Mouse (Mus musculus) hindbrain, postnatal 0 days (tissue): Measurements from ENCODE around the gene A530016L24Rik. TPM values are rescaled to one million over a fixed set of nuclear protein-coding genes. Genes with fewer than 3 reads are reported as not detected.

Experiments
- ATAC-seq: fragments of 200-750 bp; cut with Nextera tagmentation; 2 replicates; pipeline ENCODE4 v1.8.0; 2017; ENCODE audit warnings: mild to moderate bottlenecking, moderate TSS enrichment, moderate library complexity
- DNase-seq: peaks from one replicate; pipeline ENCODE4 v3.0.0-alpha.2; 2015; ENCODE audit warnings: low spot score
- H3K27ac ChIP-seq: fragments of 300-500 bp; sonication (generic); 2 replicates; pipeline ENCODE4 v1.5.1; 2014; ENCODE audit warnings: mild to moderate bottlenecking
- H3K27me3 ChIP-seq: fragments of 300-500 bp; sonication (generic); 2 replicates; pipeline ENCODE4 v1.6.1; 2014; ENCODE audit warnings: low read length, mixed read lengths; ENCODE audit not compliant: insufficient read depth
- H3K36me3 ChIP-seq: fragments of 300-500 bp; sonication (generic); 2 replicates; pipeline ENCODE4 v1.6.1; 2014; ENCODE audit warnings: low read length, mixed read lengths; ENCODE audit not compliant: insufficient read depth
- H3K4me1 ChIP-seq: fragments of 300-500 bp; sonication (generic); 2 replicates; pipeline ENCODE4 v1.6.1; 2014; ENCODE audit warnings: antibody characterized with exemption, low read length, mixed read lengths; ENCODE audit not compliant: insufficient read depth
- H3K4me2 ChIP-seq: fragments of 300-500 bp; sonication (generic); 2 replicates; pipeline ENCODE4 v1.6.1; 2014; ENCODE audit warnings: low read depth, mild to moderate bottlenecking, low read length, moderate library complexity, mixed read lengths
- H3K4me3 ChIP-seq: fragments of 300-500 bp; sonication (generic); 2 replicates; pipeline ENCODE4 v1.5.1; 2014; ENCODE audit warnings: low read length
- H3K9ac ChIP-seq: fragments of 300-500 bp; sonication (generic); replicated peaks from 2 replicates; pipeline ENCODE4 v1.6.1; 2014; ENCODE audit warnings: mild to moderate bottlenecking, low read length, moderate library complexity, mixed read lengths
- H3K9me3 ChIP-seq: fragments of 300-500 bp; sonication (generic); 2 replicates; pipeline ENCODE4 v1.6.1; 2016; ENCODE audit warnings: low read length, mixed read lengths
- CTCF ChIP-seq: IDR thresholded peaks from 2 replicates; pipeline ENCODE4 v1.5.1; 2016; ENCODE audit warnings: antibody characterized with exemption, control low read depth, low read depth
- WGBS: fragments of 180-500 bp; shearing (Covaris S2); extraction: QIAGEN DNeasy Blood & Tissue Kit; methylation state at CpG from one replicate; pipeline ENCODE4 v1.1.7; 2014; 5-methylcytosine and 5-hydroxymethylcytosine counted together
- polyA plus RNA-seq: library from polyadenylated mRNA; unstranded; fragments of >200 nt; fragmentation: Nextera tagmentation; extraction: Ambion mirVana; gene quantifications from 2 replicates; pipeline ENCODE4 v1.2.1, GENCODE M21; 2015
- total RNA-seq: library from RNA; depleted of rRNA; stranded (reverse); fragments of >200 nt; gene quantifications from 2 replicates; pipeline ENCODE4 v1.2.3, GENCODE M21; 2014

The A530016L24Rik gene
- total and polyA plus RNA-seq, 2 experiments from 2014 or later = 0.11 TPM; not detected in 1

- 86% methylated on average over 8 of the region's 8 CpGs for whole genome bisulfite sequencing
- no peaks in the 10 kb centered on the region for H3K4me1 ChIP-seq
- TF ChIP-seq CTCF = peak; percentile 20; the same call in 1 of the 2 replicates
- H3K27ac ChIP-seq = no peak overlapping the region
- H3K27me3 ChIP-seq = no peaks in the 10 kb centered on the region
- H3K36me3 ChIP-seq = no peaks in the 10 kb centered on the region
- no peak for DNase-seq
- no peak overlapping the region for H3K4me3 ChIP-seq
- no peak overlapping the region for H3K4me2 ChIP-seq
- no peak for ATAC-seq
- no peak overlapping the region for H3K9ac ChIP-seq
- no peaks in the 10 kb centered on the region for H3K9me3 ChIP-seq
These were observed 8.5 kb downstream of the A530016L24Rik start for GRCm38 (mm10) chr12:112497731-112498130.

GRCm38 (mm10) chr12:112498683-112499082 is 9.4 kb downstream of the A530016L24Rik start:
- no peak overlapping the region for H3K27ac ChIP-seq
- H3K9ac ChIP-seq = no peak overlapping the region
- no peaks in the 10 kb centered on the region for H3K36me3 ChIP-seq
- DNase-seq (no peak), ATAC-seq (no peak)
- H3K27me3 ChIP-seq = no peaks in the 10 kb centered on the region
- H3K4me1 ChIP-seq = no peaks in the 10 kb centered on the region
- TF ChIP-seq CTCF = peak; percentile 50
- no peak overlapping the region for H3K4me2 ChIP-seq
- H3K9me3 ChIP-seq = no peaks in the 10 kb centered on the region
- H3K4me3 ChIP-seq = no peak overlapping the region
- 40% methylated on average over 11 of the region's 11 CpGs for WGBS

- no peak for TF ChIP-seq CTCF
- H3K27ac ChIP-seq = no peak overlapping the region
- H3K36me3 ChIP-seq = no peaks in the 10 kb centered on the region
- H3K4me1 ChIP-seq = peaks cover 16% of the 10 kb centered on the region
- 38% methylated on average over 19 of the region's 19 CpGs for WGBS
- ATAC-seq (no peak), DNase-seq (no peak)
- no peaks in the 10 kb centered on the region for H3K9me3 ChIP-seq
- H3K4me3 ChIP-seq = no peak overlapping the region
- no peak overlapping the region for H3K9ac ChIP-seq
- H3K27me3 ChIP-seq = no peaks in the 10 kb centered on the region
- H3K4me2 ChIP-seq = no peak overlapping the region
These were observed 13.9 kb downstream of the A530016L24Rik start for GRCm38 (mm10) chr12:112503003-112503771.

GRCm38 (mm10) chr12:112506267-112506666 is 17.0 kb downstream of the A530016L24Rik start:
- no peak for TF ChIP-seq CTCF
- Histone ChIP-seq H3K4me3 (no peak overlapping the region), H3K27ac (no peak overlapping the region), H3K9ac (no peak overlapping the region), H3K36me3 (no peaks in the 10 kb centered on the region), H3K4me2 (no peak overlapping the region), H3K27me3 (no peaks in the 10 kb centered on the region), H3K9me3 (no peaks in the 10 kb centered on the region), H3K4me1 (peaks cover 28% of the 10 kb centered on the region)
- ATAC-seq (no peak), DNase-seq (no peak)
- WGBS = 80% methylated on average over 6 of the region's 6 CpGs

GRCm38 (mm10) chr12:112507264-112507663 is 18.0 kb downstream of the A530016L24Rik start:
- Histone ChIP-seq H3K4me3 (no peak overlapping the region), H3K9me3 (no peaks in the 10 kb centered on the region), H3K27me3 (no peaks in the 10 kb centered on the region), H3K4me2 (peak overlapping the region; percentile 13; the same call in 1 of the 2 replicates), H3K9ac (no peak overlapping the region), H3K27ac (peak overlapping the region; percentile 55), H3K4me1 (peaks cover 35% of the 10 kb centered on the region), H3K36me3 (no peaks in the 10 kb centered on the region)
- peak; percentile 74 for DNase-seq
- ATAC-seq = peak; percentile 37
- TF ChIP-seq CTCF = no peak
- WGBS = 25% methylated on average over 4 of the region's 4 CpGs

- H3K36me3 ChIP-seq = no peaks in the 10 kb centered on the region
- no peaks in the 10 kb centered on the region for H3K27me3 ChIP-seq
- ATAC-seq (no peak), DNase-seq (no peak)
- no peak for TF ChIP-seq CTCF
- H3K9ac ChIP-seq = no peak overlapping the region
- no peaks in the 10 kb centered on the region for H3K9me3 ChIP-seq
- H3K4me1 ChIP-seq = peaks cover 35% of the 10 kb centered on the region
- peak overlapping the region; percentile 55; the same call in 1 of the 2 replicates for H3K27ac ChIP-seq
- WGBS = 62% methylated on average over 3 of the region's 3 CpGs
- H3K4me2 ChIP-seq = no peak overlapping the region
- H3K4me3 ChIP-seq = no peak overlapping the region
These were observed 18.7 kb downstream of the A530016L24Rik start for GRCm38 (mm10) chr12:112507984-112508383.

GRCm38 (mm10) chr12:112510365-112510732 is 21.1 kb downstream of the A530016L24Rik start:
- Histone ChIP-seq H3K27me3 (no peaks in the 10 kb centered on the region), H3K27ac (peak overlapping the region; percentile 84), H3K9ac (peak overlapping the region; percentile 56), H3K4me2 (peak overlapping the region; percentile 64), H3K4me3 (peak overlapping the region; percentile 41), H3K4me1 (peaks cover 35% of the 10 kb centered on the region), H3K36me3 (no peaks in the 10 kb centered on the region), H3K9me3 (no peaks in the 10 kb centered on the region)
- 11% methylated on average over 7 of the region's 7 CpGs for WGBS
- ATAC-seq (no peak), DNase-seq (no peak)
- TF ChIP-seq CTCF = no peak
